8 mouse cellular contexts compared by ENCODE assay signal in genomic region chr15:80671295-80672252, GRCm38 (mm10). TPM values are rescaled to one million over a fixed set of nuclear protein-coding genes. Genes with fewer than 3 reads are reported as not detected.
DNase-seq lines count a peak whose midpoint lies in the region; ATAC-seq and TF ChIP-seq lines count a peak whose summit lies in the region.

Gene Fam83f, plus strand, starts transcription at chr15:80671847.

- TF ChIP-seq CTCF in spleen, adult 2 months (IDR thresholded peaks at IDR 0.05; ENCODE audit: extremely low read depth, insufficient read depth, insufficient read length, insufficient replicate concordance): no peak

- WGBS in spleen, adult 2 months: 25% methylated on average over 85 of the region's 85 CpGs

- peak within 1 kb of the TSS; percentile 81 for H3K4me3 ChIP-seq in megakaryocyte, embryonic 14.5 days (replicated peaks)
- H3K4me3 ChIP-seq in spleen, adult 2 months (ENCODE audit: extremely low read depth, insufficient read depth, insufficient read length): peak within 1 kb of the TSS; percentile 26; the same call in 1 of the 2 replicates

- intact Hi-C loops in heart, postnatal 14 days (cut with DNase I): no loop called here

- no peak for TF ChIP-seq POLR2A in spleen, adult 2 months (IDR thresholded peaks at IDR 0.05; ENCODE audit: low read depth, low read length)

- no peak within 1 kb of the TSS for H3K27ac ChIP-seq in spleen, adult 2 months (ENCODE audit: insufficient read depth, low read length)

- no peaks in the 10 kb centered on the region for H3K36me3 ChIP-seq in megakaryocyte, embryonic 14.5 days (replicated peaks; ENCODE audit: low read length)
- no peaks in the 10 kb centered on the region for H3K36me3 ChIP-seq in spleen, adult 2 months (ENCODE audit: control insufficient read depth, insufficient read depth, low read length)

- DNase-seq in adrenal gland, adult 8-10 months: peak; percentile 13
- peak; percentile 48 to 63 for DNase-seq in heart, postnatal 14 days
- DNase-seq in kidney, postnatal 36 days: peak; percentile 54 to 80
- peak; percentile 42 to 53 for DNase-seq in spleen, adult 2 months (ENCODE audit: low read depth in 1 of 2, low spot score in 2 of 2)
- DNase-seq in frontal cortex, postnatal 36 days (ENCODE audit: low spot score in 2 of 2): no peak

- H3K4me1 ChIP-seq in megakaryocyte, embryonic 14.5 days: peaks cover 49% of the 10 kb centered on the region
- peaks cover 16% of the 10 kb centered on the region for H3K4me1 ChIP-seq in spleen, adult 2 months (ENCODE audit: control insufficient read depth, insufficient read depth, insufficient read length)

- H3K9me3 ChIP-seq in megakaryocyte, embryonic 14.5 days: peaks cover 23% of the 10 kb centered on the region

- H3K27me3 ChIP-seq in megakaryocyte, embryonic 14.5 days (replicated peaks): peaks cover 50% of the 10 kb centered on the region
- H3K27me3 ChIP-seq in spleen, adult 2 months (ENCODE audit: control insufficient read depth, insufficient read depth, low read length): 0 out of 2 replicates have a peak, but pooled peaks cover 5% of the 10 kb centered on the region

- 0 out of 2 replicates have a peak, but pooled peaks have one; percentile 15 for ATAC-seq in erythroid progenitor cell, adult 5-6 weeks (replicated peaks; ENCODE audit: low FRiP score, poor library complexity, severe bottlenecking)
- ATAC-seq in activated CD4-positive, CD25-positive, alpha-beta regulatory T cell, adult 4 months: no peak

RNA-seq across cellular contexts. Expression of gene Fam83f, which starts in this region (rescaled TPM):
- total RNA-seq in adrenal gland, adult 8-10 months (2022): under 1 TPM in 3 of 4 experiments, not detected in 1; 0.35 to 0.59 (median 0.38) TPM
- total RNA-seq in erythroid progenitor cell, adult 5-6 weeks (2015; ENCODE audit: low replicate concordance): 1.1 TPM in 1 of 2 replicates, not detected in the other
- total RNA-seq in erythroid progenitor cell, adult 5-6 weeks (2017; ENCODE audit: low replicate concordance): not detected in 2 replicates
- under 1 TPM; 0.12 TPM for total RNA-seq in heart, postnatal 14 days (2021)
- 0.64 and 1.1 TPM in 2 replicates for polyA plus RNA-seq in megakaryocyte, embryonic 14.5 days (2012; ENCODE audit: insufficient read depth, low replicate concordance)
- polyA plus RNA-seq in spleen, adult 2 months (2012; rRNA removed): 1.1 and 1.3 TPM in 2 replicates
- not detected for polyA plus RNA-seq in activated CD4-positive, CD25-positive, alpha-beta regulatory T cell, adult 4 months (2017; shearing (Covaris generic))

Comparison
In these comparisons a context has a peak if more than half of its experiments do, and no peak if none do; other contexts are left out.
1. Peak in DNase-seq in adrenal gland, adult 8-10 months; RNA of the gene not detected or under 1 TPM.
2. Peak in DNase-seq in heart, postnatal 14 days; RNA of the gene not detected or under 1 TPM.
3. DNase-seq: peak in kidney, postnatal 36 days (2 of 2) and spleen, adult 2 months (2 of 2); none in frontal cortex, postnatal 36 days (0 of 2).